Mouse (Mus musculus) lung, adult 2 months (tissue): ENCODE measurements around the gene Yipf3.

Experiments used
- CTCF ChIP-seq: fragments of 200-500 bp; IDR thresholded peaks from 2 replicates; pipeline ENCODE4 v1.5.1; 2011; ENCODE audit warnings: mild to moderate bottlenecking, low read length, control low read depth; ENCODE audit not compliant: insufficient read depth
- POLR2A ChIP-seq: fragments of 200-500 bp; IDR thresholded peaks from 2 replicates; pipeline ENCODE4 v1.6.1; 2011; ENCODE audit warnings: low read depth, mild to moderate bottlenecking, control low read depth, low read length, borderline replicate concordance; ENCODE audit errors: extremely low read depth

DNA sequence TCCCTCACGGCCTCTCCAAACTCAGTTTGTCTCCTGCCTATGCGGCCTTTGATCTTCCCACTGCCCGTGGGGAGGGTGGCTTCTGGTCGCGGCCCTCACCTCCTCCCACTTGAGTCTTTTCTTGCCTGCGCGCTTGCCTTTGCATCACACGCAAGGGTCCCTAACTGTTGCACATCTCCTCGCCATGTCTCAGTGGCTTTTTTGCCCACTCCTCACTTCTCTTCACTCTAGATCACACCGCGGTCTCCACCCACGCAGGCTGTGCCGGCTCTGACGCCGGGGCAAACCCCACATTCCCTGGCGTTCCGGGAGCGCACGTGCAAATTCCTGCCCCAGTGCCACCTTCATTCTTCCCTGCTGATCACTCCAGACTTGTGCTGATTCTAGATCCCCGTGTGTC lies 44.8 kb upstream of the Yipf3 start:
- TF ChIP-seq CTCF (no peak), POLR2A (no peak)
